Mouse (Mus musculus) erythroblast, embryonic 14.5 days (primary cell): ENCODE measurements around the gene Wdfy3. TPM values are rescaled to one million over a fixed set of nuclear protein-coding genes. Genes with fewer than 3 reads are reported as not detected.

Source experiments
- H3K27me3 ChIP-seq: 2 replicates; pipeline ENCODE4 v1.6.1; 2012; ENCODE audit warnings: inconsistent platforms; ENCODE audit not compliant: control insufficient read depth
- H3K36me3 ChIP-seq: 2 replicates; pipeline ENCODE4 v1.6.1; 2012; ENCODE audit warnings: mild to moderate bottlenecking, inconsistent platforms; ENCODE audit not compliant: control insufficient read depth
- H3K4me1 ChIP-seq: 2 replicates; pipeline ENCODE4 v1.6.1; 2012; ENCODE audit warnings: inconsistent platforms; ENCODE audit not compliant: control insufficient read depth
- H3K4me3 ChIP-seq: replicated peaks from 2 replicates; pipeline ENCODE3; 2012; ENCODE audit warnings: moderate library complexity, mild to moderate bottlenecking, inconsistent platforms
- H3K9me3 ChIP-seq: 2 replicates; pipeline ENCODE4 v1.6.1; 2012; ENCODE audit warnings: low read length, inconsistent platforms, mixed read lengths; ENCODE audit not compliant: control insufficient read depth
- GATA1 ChIP-seq: IDR thresholded peaks from 2 replicates; pipeline ENCODE4 v1.6.1; 2012; ENCODE audit warnings: low read length, inconsistent platforms, mixed read lengths
- TAL1 ChIP-seq: IDR thresholded peaks from 3 replicates; pipeline ENCODE4 v1.6.1; 2012; ENCODE audit warnings: low read length, inconsistent platforms, mixed read lengths
- polyA plus RNA-seq: library from polyadenylated mRNA; stranded (reverse); fragments of >175 nt; gene quantifications from 2 replicates; pipeline ENCODE4 v1.2.3, GENCODE M21; 2012

The Wdfy3 gene
- polyA plus RNA-seq, 1 experiment, result 0.18 TPM

DNA sequence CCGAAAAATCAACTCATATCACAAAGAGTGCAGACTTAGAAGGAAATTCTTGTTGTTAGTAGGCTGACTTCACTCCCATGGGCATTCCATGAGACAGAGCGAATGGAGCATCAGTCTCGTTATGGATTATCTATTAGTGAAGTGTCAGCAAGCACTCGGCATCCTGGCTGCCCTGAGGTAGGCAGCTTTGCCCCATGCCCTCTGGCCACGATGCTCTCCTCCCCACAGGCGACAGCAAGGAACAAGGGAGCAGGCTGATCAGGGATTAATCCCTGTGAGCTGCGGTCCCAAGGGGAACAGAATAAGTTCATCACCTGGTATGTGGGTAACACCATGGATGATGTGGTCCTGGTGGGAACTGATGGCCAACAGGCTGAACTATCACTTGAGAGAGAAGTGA lies 55.9 kb downstream of the Wdfy3 start:
- no peak for TF ChIP-seq TAL1
- no peak for TF ChIP-seq GATA1
- H3K36me3 ChIP-seq, result peaks cover 15% of the 10 kb centered on the region
- H3K27me3 ChIP-seq, result no peaks in the 10 kb centered on the region
- no peak overlapping the region for H3K4me3 ChIP-seq
- H3K9me3 ChIP-seq, result peaks cover 8% of the 10 kb centered on the region
- H3K4me1 ChIP-seq, result 0 out of 2 replicates have a peak, but pooled peaks cover 1% of the 10 kb centered on the region

DNA sequence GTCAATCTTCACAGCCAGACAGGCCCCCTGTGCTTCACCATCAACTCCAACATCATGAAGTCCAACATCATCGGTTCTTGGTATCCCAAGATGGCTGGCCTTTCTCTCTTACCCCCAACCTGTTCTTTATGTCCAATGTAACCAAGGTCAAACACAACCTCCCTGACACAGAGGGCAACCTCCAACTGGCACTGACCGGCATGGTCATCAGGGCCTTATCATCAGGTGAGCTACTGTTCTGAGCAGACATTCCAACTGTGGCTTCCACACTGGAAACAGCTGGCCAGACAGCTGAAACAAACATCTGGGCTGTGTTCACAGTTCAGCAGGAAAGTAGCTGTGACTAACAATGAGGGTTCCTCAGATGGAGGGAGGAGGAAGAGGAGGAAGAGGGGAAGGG lies 58.8 kb downstream of the Wdfy3 start:
- H3K36me3 ChIP-seq, result peaks cover 25% of the 10 kb centered on the region
- H3K4me1 ChIP-seq, result 0 out of 2 replicates have a peak, but pooled peaks cover 1% of the 10 kb centered on the region
- H3K27me3 ChIP-seq, result no peaks in the 10 kb centered on the region
- TF ChIP-seq GATA1 (no peak), TAL1 (no peak)
- H3K9me3 ChIP-seq, result peaks cover 8% of the 10 kb centered on the region
- H3K4me3 ChIP-seq, result no peak overlapping the region

DNA sequence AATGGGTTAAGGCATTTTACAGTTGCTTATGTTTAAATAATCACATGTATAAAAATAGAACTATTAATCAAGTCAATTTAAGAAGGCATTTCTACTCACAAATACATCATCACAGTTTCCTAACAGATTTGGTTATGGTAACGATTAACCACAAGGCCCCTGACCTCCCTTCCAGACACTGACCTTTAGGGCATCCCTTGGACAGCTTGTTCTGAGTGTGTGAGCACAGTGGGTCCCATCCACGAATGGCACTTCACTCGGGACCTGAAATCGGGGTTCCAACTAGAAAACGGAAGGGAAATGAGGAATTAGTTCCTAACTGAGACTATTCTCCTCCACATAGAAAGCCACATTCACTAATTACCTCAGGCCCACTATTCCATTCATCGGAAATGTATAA lies 60.1 kb downstream of the Wdfy3 start:
- peaks cover 21% of the 10 kb centered on the region for H3K36me3 ChIP-seq
- 0 out of 2 replicates have a peak, but pooled peaks cover 1% of the 10 kb centered on the region for H3K4me1 ChIP-seq
- TF ChIP-seq TAL1 (no peak), GATA1 (no peak)
- H3K27me3 ChIP-seq, result no peaks in the 10 kb centered on the region
- no peak overlapping the region for H3K4me3 ChIP-seq
- peaks cover 8% of the 10 kb centered on the region for H3K9me3 ChIP-seq

DNA sequence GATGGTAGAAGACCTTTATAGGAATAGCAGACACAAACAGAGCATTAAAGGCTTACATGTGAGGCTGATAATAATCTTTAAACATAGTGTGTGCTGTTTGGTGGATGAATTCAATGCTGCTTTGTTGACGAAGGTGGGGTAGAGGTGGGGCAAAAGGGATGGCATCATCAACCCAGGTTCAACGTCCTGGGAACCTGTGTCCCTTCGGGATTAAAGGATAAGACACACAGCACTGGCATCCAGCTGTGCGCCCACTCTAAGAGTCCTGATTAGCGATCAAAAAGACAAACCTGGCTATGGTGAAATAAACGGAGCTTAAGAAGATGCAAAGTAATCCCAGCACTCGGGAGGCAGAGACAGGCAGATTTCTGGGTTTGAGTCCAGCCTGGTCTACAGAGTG lies 61.0 kb downstream of the Wdfy3 start:
- TF ChIP-seq TAL1 (no peak), GATA1 (no peak)
- H3K36me3 ChIP-seq, result peaks cover 20% of the 10 kb centered on the region
- H3K27me3 ChIP-seq, result no peaks in the 10 kb centered on the region
- 0 out of 2 replicates have a peak, but pooled peaks cover 1% of the 10 kb centered on the region for H3K4me1 ChIP-seq
- peaks cover 1% of the 10 kb centered on the region for H3K9me3 ChIP-seq
- H3K4me3 ChIP-seq, result no peak overlapping the region

DNA sequence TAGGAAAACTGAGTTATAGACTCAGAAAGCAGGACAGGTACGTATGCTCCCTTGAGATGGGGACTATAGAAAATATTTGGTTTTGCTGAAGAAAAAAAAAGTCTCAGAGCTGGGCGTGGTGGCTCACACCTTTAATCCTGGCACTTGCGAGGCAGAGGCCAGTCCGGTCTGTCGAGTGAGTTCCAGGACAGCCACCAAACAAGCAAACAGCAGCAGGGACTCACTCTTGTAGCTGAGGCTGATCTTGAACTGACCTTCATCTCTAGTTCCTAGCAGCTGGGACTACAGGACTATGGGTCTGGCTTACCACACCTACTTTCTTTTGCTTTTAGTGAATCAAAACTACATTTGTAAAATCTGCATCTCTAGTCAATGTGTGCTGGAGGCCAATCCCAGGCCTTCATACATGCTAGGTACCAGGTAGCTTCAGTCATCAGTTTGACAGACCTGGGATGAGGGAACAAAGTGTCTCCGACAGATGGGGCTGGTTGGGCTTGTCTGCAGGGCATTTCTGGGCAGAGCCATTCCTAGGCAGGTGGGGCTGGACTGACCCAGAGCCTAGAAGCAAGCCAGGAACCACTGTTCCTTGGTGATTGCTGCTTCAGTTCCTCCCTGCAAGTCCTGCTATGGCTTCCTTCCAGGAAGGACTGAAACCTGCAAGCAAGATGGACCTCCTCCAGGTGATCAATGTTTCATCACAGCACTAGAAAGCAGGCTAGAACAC lies 63.3 kb downstream of the Wdfy3 start:
- Histone ChIP-seq H3K27me3 (no peaks in the 10 kb centered on the region), H3K4me3 (no peak overlapping the region), H3K4me1 (0 out of 2 replicates have a peak, but pooled peaks cover 1% of the 10 kb centered on the region), H3K9me3 (no peaks in the 10 kb centered on the region), H3K36me3 (peaks cover 19% of the 10 kb centered on the region)
- TF ChIP-seq TAL1, result no peak
- TF ChIP-seq GATA1, result no peak

GRCm38 (mm10) chr5:102003371-102003770 lies 66.3 kb downstream of the Wdfy3 start:
- TF ChIP-seq TAL1, result no peak
- no peak for TF ChIP-seq GATA1
- Histone ChIP-seq H3K27me3 (no peaks in the 10 kb centered on the region), H3K4me1 (no peaks in the 10 kb centered on the region; the same call in 1 of the 2 replicates), H3K4me3 (no peak overlapping the region), H3K9me3 (no peaks in the 10 kb centered on the region), H3K36me3 (peaks cover 19% of the 10 kb centered on the region)

GRCm38 (mm10) chr5:102001026-102001425 lies 68.7 kb downstream of the Wdfy3 start:
- H3K9me3 ChIP-seq, result no peaks in the 10 kb centered on the region
- no peak for TF ChIP-seq TAL1
- TF ChIP-seq GATA1, result no peak
- no peak overlapping the region for H3K4me3 ChIP-seq
- H3K36me3 ChIP-seq, result peaks cover 10% of the 10 kb centered on the region
- H3K4me1 ChIP-seq, result no peaks in the 10 kb centered on the region; the same call in 1 of the 2 replicates
- no peaks in the 10 kb centered on the region for H3K27me3 ChIP-seq

- H3K4me1 ChIP-seq, result no peaks in the 10 kb centered on the region; the same call in 1 of the 2 replicates
- no peak for TF ChIP-seq GATA1
- TF ChIP-seq TAL1, result no peak
- H3K9me3 ChIP-seq, result no peaks in the 10 kb centered on the region
Observed at GRCm38 (mm10) chr5:101998971-101999370, 70.8 kb downstream of the Wdfy3 start.

GRCm38 (mm10) chr5:101996036-101996735 lies 73.5 kb downstream of the Wdfy3 start:
- Histone ChIP-seq H3K4me1 (no peaks in the 10 kb centered on the region; the same call in 1 of the 2 replicates), H3K27me3 (no peaks in the 10 kb centered on the region), H3K36me3 (peaks cover 4% of the 10 kb centered on the region), H3K4me3 (no peak overlapping the region), H3K9me3 (no peaks in the 10 kb centered on the region)
- TF ChIP-seq GATA1, result no peak
- no peak for TF ChIP-seq TAL1

More at GRCm38 (mm10) chr5:101998971-101999370, 70.8 kb downstream of the Wdfy3 start:
- no peak overlapping the region for H3K4me3 ChIP-seq
- peaks cover 4% of the 10 kb centered on the region for H3K36me3 ChIP-seq
- no peaks in the 10 kb centered on the region for H3K27me3 ChIP-seq
